Mouse (Mus musculus): ENCODE measurements around the gene Insr. TPM values are rescaled to one million over a fixed set of nuclear protein-coding genes. Genes with fewer than 3 reads are reported as not detected.
"Not testable (repeated sequence)": the region's sequence is repeated elsewhere in the genome, so short reads cannot be mapped to it uniquely, and the experiment has no call there.

The Insr gene
- polyA plus RNA-seq, 1 experiment: 31.2 TPM

DNA sequence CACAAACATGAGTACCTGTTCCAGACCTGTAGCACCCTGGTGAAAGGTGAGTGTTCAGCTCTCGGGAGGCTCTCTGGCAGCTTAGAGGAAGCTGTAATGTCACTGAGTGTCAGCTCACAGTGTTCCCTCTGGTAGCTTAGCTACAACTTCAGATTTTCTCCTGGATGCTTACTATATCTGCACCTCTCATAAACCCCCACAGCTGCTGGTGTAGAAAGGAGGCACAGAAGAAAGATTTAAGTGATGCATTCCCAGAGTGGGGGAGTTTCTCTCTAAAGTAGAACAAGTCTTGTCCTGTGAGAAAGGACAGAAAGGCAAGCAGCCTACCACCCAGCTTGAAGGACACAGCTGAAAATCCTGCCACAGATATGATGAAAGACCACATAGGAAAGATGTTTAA is 107.2 kb downstream of the Insr start:
- Histone ChIP-seq H3K4me1 (ENCODE audit: control insufficient read depth, insufficient read depth, low read length) (peaks cover 2% of the 10 kb centered on the region; the same call in 1 of the 2 replicates), H3K27ac (ENCODE audit: insufficient read depth, low read length) (no peak overlapping the region), H3K4me3 (ENCODE audit: insufficient read depth, low read length) (no peak overlapping the region)
- TF ChIP-seq CTCF (IDR thresholded peaks at IDR 0.05; ENCODE audit: borderline replicate concordance, insufficient read depth, low read length) (no peak), POLR2A (IDR thresholded peaks at IDR 0.05; ENCODE audit: low read depth, low read length) (no peak)

DNA sequence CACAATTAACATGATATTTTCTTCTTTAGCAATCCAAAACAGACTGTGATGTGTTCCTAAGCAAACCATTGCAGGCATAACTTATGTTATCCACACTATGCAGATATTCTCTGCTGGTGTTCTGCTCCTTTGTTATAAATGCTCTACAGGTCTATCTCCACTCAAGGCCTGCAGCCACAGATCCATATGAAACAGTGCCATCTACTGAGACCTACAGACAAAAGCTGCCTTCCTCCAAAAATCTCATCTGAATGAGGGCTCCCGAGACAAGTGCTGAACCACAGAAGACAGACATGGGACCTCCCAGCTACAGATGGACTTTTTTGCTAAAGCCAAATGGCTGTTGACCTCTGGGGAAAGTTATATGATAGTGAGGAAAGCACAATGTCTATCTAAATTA is 132.9 kb downstream of the Insr start:
- no peak for TF ChIP-seq POLR2A (IDR thresholded peaks at IDR 0.05; ENCODE audit: low read depth, low read length)
- TF ChIP-seq CTCF (IDR thresholded peaks at IDR 0.05; ENCODE audit: borderline replicate concordance, insufficient read depth, low read length): no peak
- H3K4me3 ChIP-seq (ENCODE audit: insufficient read depth, low read length): no peak overlapping the region
- H3K27ac ChIP-seq (ENCODE audit: insufficient read depth, low read length): no peak overlapping the region
- H3K4me1 ChIP-seq (ENCODE audit: control insufficient read depth, insufficient read depth, low read length): no peaks in the 10 kb centered on the region

DNA sequence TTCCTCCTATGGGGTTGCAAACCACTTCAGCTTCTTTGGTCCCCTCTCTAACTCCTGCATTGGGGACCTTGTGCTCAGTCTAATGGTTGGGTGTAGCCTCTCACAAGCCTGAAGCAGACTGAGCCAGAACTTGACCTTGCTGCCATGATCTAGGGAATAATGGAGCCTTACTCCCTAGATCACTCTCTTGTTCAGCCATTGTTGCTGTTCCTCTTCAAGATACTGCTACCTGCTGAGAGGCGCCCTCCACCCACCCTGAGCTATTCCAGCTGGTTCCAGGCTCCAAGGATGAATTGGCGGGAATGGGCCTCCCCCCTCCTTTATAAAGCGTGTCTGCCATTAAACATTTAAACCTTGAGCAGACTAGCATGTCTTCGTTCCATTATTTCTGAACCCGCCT is 179.0 kb downstream of the Insr start:
- H3K4me1 ChIP-seq (ENCODE audit: control insufficient read depth, insufficient read depth, low read length); H3K27ac ChIP-seq (ENCODE audit: insufficient read depth, low read length); H3K4me3 ChIP-seq (ENCODE audit: insufficient read depth, low read length): not testable (repeated sequence)

Other genes starting within 250 kb of the Insr start
- gene A430078G23Rik, start 73.8 kb upstream of the Insr start, polyA plus RNA-seq (2011; ENCODE audit: insufficient read length, low read depth, missing spikeins): not detected in 2 replicates
- gene Arhgef18, start 113.4 kb upstream of the Insr start, polyA plus RNA-seq (2011; ENCODE audit: insufficient read length, low read depth, missing spikeins): 19.8 and 21.2 TPM in 2 replicates
- 3.8 and 5.9 TPM in 2 replicates for gene Pex11g, start 188.1 kb upstream of the Insr start, polyA plus RNA-seq (2011; ENCODE audit: insufficient read length, low read depth, missing spikeins)
- not detected in 2 replicates for gene Tex45, start 191.2 kb upstream of the Insr start, polyA plus RNA-seq (2011; ENCODE audit: insufficient read length, low read depth, missing spikeins)
- 27.2 and 28.5 TPM in 2 replicates for gene Zfp358, start 213.5 kb upstream of the Insr start, polyA plus RNA-seq (2011; ENCODE audit: insufficient read length, low read depth, missing spikeins)
- gene Mcoln1, start 220.8 kb upstream of the Insr start, polyA plus RNA-seq (2011; ENCODE audit: insufficient read length, low read depth, missing spikeins): 48.1 and 58.9 TPM in 2 replicates
- 16.5 and 28.0 TPM in 2 replicates for gene Pnpla6, start 235.8 kb upstream of the Insr start, polyA plus RNA-seq (2011; ENCODE audit: insufficient read length, low read depth, missing spikeins)